Mouse (Mus musculus) hindbrain, embryonic 14.5 days (tissue): ENCODE data around the gene Ctsll3. TPM values are rescaled to one million over a fixed set of nuclear protein-coding genes. Genes with fewer than 3 reads are reported as not detected.
A peak's percentile ranks its signal among the peaks of the same experiment; 100 is the strongest.

Experiments used
- ATAC-seq: fragments of 200-750 bp; cut with Nextera tagmentation; 2 replicates; pipeline ENCODE4 v1.8.0; 2017; ENCODE audit warnings: moderate number of reproducible peaks, mild to moderate bottlenecking, moderate TSS enrichment, moderate library complexity; ENCODE audit not compliant: low FRiP score
- DNase-seq: peaks from one replicate; pipeline ENCODE4 v3.0.0-alpha.2; 2015; ENCODE audit warnings: low spot score
- H3K27ac ChIP-seq: fragments of 300-500 bp; sonication (generic); 2 replicates; pipeline ENCODE4 v1.5.1; 2014; ENCODE audit warnings: mild to moderate bottlenecking, moderate library complexity
- H3K27me3 ChIP-seq: fragments of 300-500 bp; sonication (generic); 2 replicates; pipeline ENCODE4 v1.6.1; 2014; ENCODE audit warnings: mild to moderate bottlenecking, low read length, mixed read lengths; ENCODE audit not compliant: control insufficient read depth, insufficient read depth
- H3K36me3 ChIP-seq: fragments of 300-500 bp; sonication (generic); replicated peaks from 2 replicates; pipeline ENCODE4 v1.6.1; 2014; ENCODE audit not compliant: control insufficient read depth, insufficient read depth
- H3K4me1 ChIP-seq: fragments of 300-500 bp; sonication (generic); replicated peaks from 2 replicates; pipeline ENCODE4 v1.6.1; 2014; ENCODE audit warnings: antibody characterized with exemption, low read length, mixed read lengths; ENCODE audit not compliant: control insufficient read depth, insufficient read depth
- H3K4me2 ChIP-seq: fragments of 300-500 bp; sonication (generic); replicated peaks from 2 replicates; pipeline ENCODE4 v1.6.1; 2014; ENCODE audit warnings: mild to moderate bottlenecking, moderate library complexity
- H3K4me3 ChIP-seq: fragments of 300-500 bp; sonication (generic); replicated peaks from 2 replicates; pipeline ENCODE4 v1.5.1; 2014; ENCODE audit warnings: mild to moderate bottlenecking, low read length
- H3K9ac ChIP-seq: fragments of 300-500 bp; sonication (generic); 2 replicates; pipeline ENCODE4 v1.6.1; 2014
- H3K9me3 ChIP-seq: fragments of 300-500 bp; sonication (generic); 2 replicates; pipeline ENCODE4 v1.6.1; 2016; ENCODE audit warnings: low read length; ENCODE audit not compliant: control insufficient read depth
- WGBS: fragments of 180-500 bp; shearing (Covaris S2); extraction: QIAGEN DNeasy Blood & Tissue Kit; methylation state at CpG from one replicate; pipeline ENCODE4 v1.1.7; 2014; 5-methylcytosine and 5-hydroxymethylcytosine counted together
- polyA plus RNA-seq: library from polyadenylated mRNA; unstranded; fragments of >200 nt; fragmentation: Nextera tagmentation; extraction: Ambion mirVana; gene quantifications from 2 replicates; pipeline ENCODE4 v1.2.1, GENCODE M21; 2014

Gene Ctsll3
- not detected in 2 replicates for polyA plus RNA-seq

DNA sequence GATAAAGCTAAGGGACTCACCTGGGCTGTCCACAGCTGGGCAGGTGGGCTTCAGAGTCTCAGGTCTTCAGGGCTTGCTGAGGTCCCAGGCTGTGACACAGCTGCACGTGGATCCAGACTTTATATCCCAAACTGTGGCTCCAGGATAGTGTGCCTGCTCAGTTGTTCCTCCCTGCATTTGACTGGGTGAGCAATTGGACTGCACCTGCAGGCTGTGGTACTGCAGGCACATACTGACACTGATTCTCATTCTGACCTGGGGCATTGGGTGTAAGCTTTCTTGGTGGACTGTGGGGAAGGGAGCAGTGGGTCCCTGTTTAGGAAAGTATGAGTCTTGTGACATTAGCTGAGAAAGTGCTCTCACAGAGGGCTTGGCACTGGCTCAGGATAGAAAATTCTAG lies at the start of gene Ctsll3:
TSS of gene Ctsll3 (minus strand) at position 101 of the 400 bp plus-strand sequence.
- H3K4me2 ChIP-seq = no peak within 1 kb of the TSS
- no peak within 1 kb of the TSS for H3K9ac ChIP-seq
- DNase-seq (no peak), ATAC-seq (no peak)
- no peaks in the 10 kb centered on the region for H3K4me1 ChIP-seq
- H3K9me3 ChIP-seq = no peaks in the 10 kb centered on the region
- 71% methylated on average over 1 of the region's 1 CpGs for WGBS
- H3K36me3 ChIP-seq = no peaks in the 10 kb centered on the region
- H3K27ac ChIP-seq = no peak within 1 kb of the TSS
- no peak within 1 kb of the TSS for H3K4me3 ChIP-seq
- H3K27me3 ChIP-seq = no peaks in the 10 kb centered on the region

DNA sequence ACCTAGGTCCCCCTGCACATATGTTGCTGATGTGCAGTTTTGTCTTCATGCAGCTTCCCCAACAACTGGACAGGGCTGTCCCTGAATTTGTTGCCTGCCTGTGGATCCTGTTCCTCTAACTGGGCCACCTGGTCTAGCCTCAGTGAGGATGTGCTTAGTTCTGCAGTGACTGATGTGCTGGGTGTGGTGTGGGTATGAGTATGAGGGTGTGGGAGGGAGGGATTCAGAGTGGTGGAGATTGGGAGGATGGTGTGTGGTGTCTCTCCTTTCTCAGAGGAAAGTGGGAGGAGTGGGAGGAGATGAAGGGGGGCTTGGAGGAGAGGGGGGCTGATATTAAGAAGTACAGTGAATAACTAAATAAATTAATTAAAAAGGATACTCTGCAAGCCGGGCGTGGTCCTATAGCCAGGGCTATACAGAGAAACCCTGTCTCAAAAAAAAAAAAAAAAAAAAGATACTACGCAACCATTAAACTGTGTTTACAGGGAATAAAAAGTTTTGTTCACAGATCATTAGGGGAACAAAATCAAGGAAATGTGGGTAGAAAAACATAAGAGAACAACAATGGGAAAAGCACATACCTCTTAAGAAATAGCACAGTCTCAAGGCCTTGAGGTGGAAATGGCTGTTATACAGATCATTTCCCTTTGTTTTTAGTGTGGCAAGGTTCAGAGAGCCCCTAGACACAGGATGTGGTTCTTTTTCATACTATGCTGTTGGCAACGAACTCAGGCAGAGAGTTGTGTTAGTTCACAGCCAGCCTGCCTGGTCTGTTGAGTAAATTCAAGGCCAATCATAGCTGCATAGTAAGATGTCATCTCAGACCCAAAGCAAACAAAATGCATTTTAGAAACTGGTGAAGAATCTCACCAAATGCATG lies 45.8 kb upstream of the Ctsll3 start:
- H3K4me3 ChIP-seq = no peak overlapping the region
- no peaks in the 10 kb centered on the region for H3K9me3 ChIP-seq
- WGBS = 89% methylated on average over 4 of the region's 4 CpGs
- H3K27me3 ChIP-seq = no peaks in the 10 kb centered on the region
- H3K4me1 ChIP-seq = no peaks in the 10 kb centered on the region
- no peak overlapping the region for H3K27ac ChIP-seq
- ATAC-seq = no peak
- no peak overlapping the region for H3K4me2 ChIP-seq
- DNase-seq = no peak
- no peak overlapping the region for H3K9ac ChIP-seq
- no peaks in the 10 kb centered on the region for H3K36me3 ChIP-seq

DNA sequence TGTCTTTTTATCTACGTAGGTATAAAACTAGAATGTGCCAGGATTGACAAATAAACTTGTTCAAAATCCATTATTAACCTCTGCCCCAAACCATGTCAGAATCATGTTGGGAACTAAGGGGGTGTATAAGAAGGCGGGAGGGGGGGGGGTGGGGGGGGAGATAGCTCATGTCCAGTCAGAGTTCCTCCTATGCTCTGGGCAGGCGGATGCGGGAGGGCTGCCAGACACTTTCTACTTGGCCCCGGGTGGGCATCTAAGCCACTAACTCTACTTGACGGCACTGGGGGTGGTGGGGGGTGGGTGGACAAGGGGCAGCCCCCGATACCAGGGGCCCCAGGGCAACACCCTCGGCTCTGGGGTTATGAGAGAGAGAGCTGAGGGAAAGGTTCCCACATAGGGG lies 40.5 kb upstream of the Ctsll3 start:
- no peak for DNase-seq
- ATAC-seq = no peak
- Histone ChIP-seq H3K27ac (no peak overlapping the region), H3K4me1 (no peaks in the 10 kb centered on the region), H3K27me3 (no peaks in the 10 kb centered on the region), H3K9me3 (no peaks in the 10 kb centered on the region), H3K9ac (no peak overlapping the region), H3K4me3 (no peak overlapping the region), H3K4me2 (no peak overlapping the region), H3K36me3 (no peaks in the 10 kb centered on the region)
- WGBS = 81% methylated on average over 8 of the region's 8 CpGs

DNA sequence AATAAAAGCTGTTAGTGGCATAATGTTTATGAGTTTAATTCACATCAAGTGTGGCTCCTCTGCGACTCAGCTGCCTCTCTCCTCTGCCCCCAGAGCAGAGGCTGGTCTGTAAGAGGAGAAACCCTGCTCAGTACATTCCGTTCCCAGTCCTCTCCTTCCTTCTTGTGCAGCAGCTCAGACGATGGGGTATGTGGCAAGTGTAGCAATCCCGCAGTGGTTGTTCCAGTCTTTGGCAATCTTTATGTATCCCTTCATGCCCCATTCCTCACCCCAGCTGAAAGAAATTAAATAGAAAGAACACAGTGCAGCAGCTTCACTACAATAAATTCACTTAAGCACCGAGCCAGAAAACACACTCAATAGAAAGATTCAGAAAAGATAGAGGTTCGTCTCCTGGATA lies 40.1 kb upstream of the Ctsll3 start:
- WGBS = 83% methylated on average over 6 of the region's 6 CpGs

DNA sequence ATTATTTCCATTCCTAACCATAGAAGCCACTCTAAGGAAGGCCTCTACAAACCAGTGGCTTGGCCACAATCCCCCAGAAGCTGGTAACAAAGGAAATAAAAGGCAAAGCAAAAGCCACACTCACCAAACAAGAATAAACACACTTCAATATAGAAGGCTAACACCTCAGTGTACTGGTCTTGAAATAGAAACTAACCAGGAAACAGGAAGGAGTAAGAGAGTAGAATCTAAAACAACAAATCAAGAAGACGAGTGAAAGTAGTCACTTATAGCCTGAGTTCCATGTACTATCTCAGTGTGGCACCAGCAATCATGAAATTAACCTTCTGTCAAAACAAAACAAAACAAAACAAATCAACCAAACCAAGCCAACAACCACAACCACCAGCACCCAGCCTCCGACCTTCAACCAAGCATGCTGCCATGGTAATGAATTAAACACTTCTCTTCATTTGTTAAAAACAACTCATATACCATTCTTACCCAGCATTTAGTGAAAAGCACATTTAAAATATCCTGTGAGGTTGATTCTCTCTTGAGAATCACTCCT lies 36.8 kb upstream of the Ctsll3 start:
- 81% methylated on average over 2 of the region's 2 CpGs for WGBS
- Histone ChIP-seq H3K27me3 (no peaks in the 10 kb centered on the region), H3K9me3 (no peaks in the 10 kb centered on the region), H3K4me1 (no peaks in the 10 kb centered on the region), H3K4me2 (no peak overlapping the region), H3K27ac (no peak overlapping the region), H3K4me3 (no peak overlapping the region), H3K36me3 (no peaks in the 10 kb centered on the region), H3K9ac (no peak overlapping the region)
- DNase-seq (no peak), ATAC-seq (no peak)

More for the DNA sequence above, 40.1 kb upstream of the Ctsll3 start:
- no peaks in the 10 kb centered on the region for H3K9me3 ChIP-seq
- H3K36me3 ChIP-seq = no peaks in the 10 kb centered on the region
- no peak overlapping the region for H3K4me2 ChIP-seq
- H3K27ac ChIP-seq = no peak overlapping the region
- H3K4me1 ChIP-seq = no peaks in the 10 kb centered on the region
- no peak overlapping the region for H3K9ac ChIP-seq
- DNase-seq = no peak
- no peak overlapping the region for H3K4me3 ChIP-seq
- ATAC-seq = no peak
- no peaks in the 10 kb centered on the region for H3K27me3 ChIP-seq

DNA sequence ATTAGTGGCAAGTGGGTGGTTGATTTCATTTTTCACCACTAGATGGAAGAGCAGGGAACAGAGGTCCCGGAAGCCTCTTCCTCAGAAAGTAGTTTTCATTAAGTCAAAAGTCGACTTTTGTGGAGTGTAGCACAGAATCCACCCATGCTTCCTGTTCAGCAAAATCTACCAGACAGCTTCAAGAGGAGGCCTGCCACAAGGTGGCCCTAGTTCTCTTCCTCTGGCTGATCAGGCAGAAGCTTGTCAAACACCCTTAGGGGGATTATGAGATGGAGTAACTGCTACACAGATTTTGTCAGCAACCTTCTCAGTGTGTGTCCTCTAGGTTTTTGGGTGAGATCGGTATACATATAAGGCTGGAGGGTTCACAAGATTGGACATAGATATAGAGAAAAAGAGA lies 23.4 kb upstream of the Ctsll3 start:
- H3K4me2 ChIP-seq = no peak overlapping the region
- 65% methylated on average over 3 of the region's 3 CpGs for WGBS
- H3K27ac ChIP-seq = no peak overlapping the region
- ATAC-seq (no peak), DNase-seq (no peak)
- H3K9me3 ChIP-seq = no peaks in the 10 kb centered on the region
- H3K36me3 ChIP-seq = no peaks in the 10 kb centered on the region
- H3K27me3 ChIP-seq = no peaks in the 10 kb centered on the region
- no peak overlapping the region for H3K9ac ChIP-seq
- no peaks in the 10 kb centered on the region for H3K4me1 ChIP-seq
- H3K4me3 ChIP-seq = no peak overlapping the region

DNA sequence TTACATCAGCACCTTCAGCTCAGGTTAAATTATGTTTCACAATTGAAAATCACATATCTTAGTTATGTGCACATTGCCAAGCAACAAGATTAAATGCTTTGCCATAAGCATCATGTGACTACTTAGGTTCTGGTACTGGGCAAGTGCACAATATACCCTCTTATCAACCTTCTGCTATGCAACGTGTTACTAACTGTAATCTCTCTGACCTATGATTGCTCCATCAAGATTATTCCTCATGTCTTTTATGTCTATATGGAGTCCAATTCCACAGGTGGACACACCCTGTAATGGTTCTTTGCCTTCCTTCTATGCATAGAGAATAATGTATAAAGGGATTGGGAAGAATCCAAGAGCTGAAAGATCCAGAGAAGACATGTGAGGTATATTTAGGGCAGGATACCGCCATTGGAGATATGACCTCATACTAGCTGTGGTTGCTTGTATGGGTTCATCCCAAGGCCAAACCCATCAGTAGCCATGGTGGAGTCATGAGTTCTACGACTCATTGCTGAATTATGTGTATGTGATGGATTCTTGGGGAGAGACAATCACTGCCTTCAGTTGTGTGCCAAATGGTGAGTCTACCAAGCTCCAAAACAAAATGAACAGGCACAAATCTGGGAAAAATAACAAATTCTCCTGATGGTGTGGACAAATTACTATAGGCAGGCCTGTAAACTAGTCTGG lies 18.0 kb upstream of the Ctsll3 start:
- Histone ChIP-seq H3K27ac (no peak overlapping the region), H3K9ac (no peak overlapping the region), H3K4me2 (no peak overlapping the region), H3K27me3 (no peaks in the 10 kb centered on the region), H3K36me3 (no peaks in the 10 kb centered on the region), H3K4me3 (no peak overlapping the region), H3K9me3 (no peaks in the 10 kb centered on the region), H3K4me1 (no peaks in the 10 kb centered on the region)
- no peak for DNase-seq
- no peak for ATAC-seq
- WGBS = 77% methylated on average over 3 of the region's 3 CpGs

DNA sequence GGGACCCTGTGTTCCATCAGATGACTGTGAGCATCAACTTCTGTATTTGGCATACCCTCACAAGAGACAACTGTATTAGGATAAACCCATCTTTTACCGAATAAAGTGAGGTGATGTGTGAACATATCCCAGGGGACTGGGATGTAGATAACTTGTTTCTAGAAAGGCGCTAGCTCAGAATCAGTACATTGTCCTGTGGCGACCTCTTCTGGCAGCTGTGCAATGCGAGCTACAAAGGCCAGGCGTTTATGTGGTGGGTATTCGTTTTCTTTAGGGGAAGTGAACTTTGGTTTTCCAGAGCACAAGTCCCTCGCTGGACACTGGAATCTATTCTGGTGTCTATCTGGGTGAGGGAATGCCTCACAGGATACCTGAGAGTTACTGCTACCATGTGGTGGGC lies 16.8 kb upstream of the Ctsll3 start:
- Histone ChIP-seq H3K4me3 (no peak overlapping the region), H3K9ac (no peak overlapping the region), H3K4me2 (no peak overlapping the region), H3K9me3 (no peaks in the 10 kb centered on the region), H3K4me1 (no peaks in the 10 kb centered on the region), H3K36me3 (no peaks in the 10 kb centered on the region), H3K27me3 (no peaks in the 10 kb centered on the region), H3K27ac (no peak overlapping the region)
- ATAC-seq = no peak
- 14% methylated on average over 7 of the region's 7 CpGs for WGBS
- DNase-seq = peak; percentile 63

DNA sequence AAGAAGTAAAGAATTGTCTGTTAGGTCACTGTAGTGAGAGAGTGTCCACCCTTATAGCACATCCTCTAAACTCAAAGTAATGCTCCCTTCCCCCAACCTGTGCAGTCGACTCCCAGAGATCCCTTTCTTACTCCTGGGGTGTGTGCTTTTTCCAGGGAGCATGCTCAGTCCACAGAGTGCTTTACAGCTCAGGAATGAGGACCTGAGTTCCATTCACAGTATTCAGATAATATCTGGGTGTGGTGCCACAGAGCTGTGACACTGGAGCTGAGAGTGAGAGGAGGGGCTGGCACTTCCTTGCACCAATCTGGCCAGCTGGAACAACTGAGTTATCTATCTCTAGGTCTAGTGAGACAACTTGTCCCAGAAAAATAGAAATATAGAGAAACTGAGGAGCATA lies 11.1 kb upstream of the Ctsll3 start:
- Histone ChIP-seq H3K36me3 (no peaks in the 10 kb centered on the region), H3K4me3 (no peak overlapping the region), H3K27ac (no peak overlapping the region), H3K4me2 (no peak overlapping the region), H3K9ac (no peak overlapping the region), H3K9me3 (no peaks in the 10 kb centered on the region), H3K4me1 (no peaks in the 10 kb centered on the region), H3K27me3 (no peaks in the 10 kb centered on the region)
- ATAC-seq (no peak), DNase-seq (no peak)
- 71% methylated on average over 1 of the region's 1 CpGs for WGBS
